Mouse (Mus musculus) neural tube, embryonic 13.5 days (tissue): ENCODE data around the gene Tmem51. TPM values are rescaled to one million over a fixed set of nuclear protein-coding genes. Genes with fewer than 3 reads are reported as not detected.
A peak's percentile ranks its signal among the peaks of the same experiment; 100 is the strongest.

ENCODE experiments used
- ATAC-seq: fragments of 200-750 bp; cut with Nextera tagmentation; 2 replicates; pipeline ENCODE4 v1.8.0; 2017; ENCODE audit warnings: low read depth, mild to moderate bottlenecking, moderate TSS enrichment, moderate library complexity
- H3K27ac ChIP-seq: fragments of 300-500 bp; sonication (generic); replicated peaks from 2 replicates; pipeline ENCODE4 v1.5.1; 2015; ENCODE audit warnings: moderate library complexity, mild to moderate bottlenecking, inconsistent platforms
- H3K27me3 ChIP-seq: fragments of 300-500 bp; sonication (generic); 2 replicates; pipeline ENCODE4 v1.6.1; 2015; ENCODE audit warnings: mild to moderate bottlenecking, inconsistent platforms
- H3K36me3 ChIP-seq: fragments of 300-500 bp; sonication (generic); 2 replicates; pipeline ENCODE4 v1.6.1; 2015; ENCODE audit warnings: mild to moderate bottlenecking, inconsistent platforms
- H3K4me1 ChIP-seq: fragments of 300-500 bp; sonication (generic); replicated peaks from 2 replicates; pipeline ENCODE4 v1.6.1; 2015; ENCODE audit warnings: inconsistent platforms
- H3K4me2 ChIP-seq: fragments of 300-500 bp; sonication (generic); 2 replicates; pipeline ENCODE4 v1.6.1; 2015; ENCODE audit warnings: inconsistent platforms, mild to moderate bottlenecking, moderate library complexity
- H3K4me3 ChIP-seq: fragments of 300-500 bp; sonication (generic); 2 replicates; pipeline ENCODE4 v1.5.1; 2015; ENCODE audit warnings: mild to moderate bottlenecking, inconsistent platforms
- H3K9ac ChIP-seq: fragments of 300-500 bp; sonication (generic); 2 replicates; pipeline ENCODE4 v1.6.1; 2015; ENCODE audit warnings: moderate library complexity, mild to moderate bottlenecking, inconsistent platforms
- H3K9me3 ChIP-seq: fragments of 300-500 bp; sonication (generic); 2 replicates; pipeline ENCODE4 v1.6.1; 2016; ENCODE audit warnings: inconsistent platforms
- WGBS: fragments of 180-500 bp; shearing (Covaris S2); methylation state at CpG from one replicate; pipeline ENCODE4 v1.1.7; 2015; 5-methylcytosine and 5-hydroxymethylcytosine counted together
- polyA plus RNA-seq: library from polyadenylated mRNA; unstranded; fragments of >200 nt; fragmentation: Nextera tagmentation; extraction: Ambion mirVana; gene quantifications from 2 replicates; pipeline ENCODE4 v1.2.1, GENCODE M21; 2015

Gene Tmem51
- polyA plus RNA-seq, 1 experiment from 2014 or later: 5.2 TPM

- WGBS: 71% methylated on average over 4 of the region's 4 CpGs
- no peak for ATAC-seq
These were observed 46.2 kb downstream of the Tmem51 start for GRCm38 (mm10) chr4:142037897-142038296.

GRCm38 (mm10) chr4:142028533-142028932 lies 55.6 kb downstream of the Tmem51 start:
- Histone ChIP-seq H3K36me3 (no peaks in the 10 kb centered on the region), H3K9ac (no peak overlapping the region), H3K4me1 (no peaks in the 10 kb centered on the region), H3K4me2 (no peak overlapping the region), H3K4me3 (no peak overlapping the region), H3K9me3 (no peaks in the 10 kb centered on the region), H3K27me3 (no peaks in the 10 kb centered on the region), H3K27ac (no peak overlapping the region)
- 84% methylated on average over 13 of the region's 13 CpGs for WGBS
- ATAC-seq: no peak

More at GRCm38 (mm10) chr4:142037897-142038296, 46.2 kb downstream of the Tmem51 start:
- Histone ChIP-seq H3K27ac (no peak overlapping the region), H3K4me1 (peaks cover 9% of the 10 kb centered on the region; the same call in 1 of the 2 replicates), H3K4me2 (no peak overlapping the region), H3K27me3 (no peaks in the 10 kb centered on the region), H3K9ac (no peak overlapping the region), H3K4me3 (no peak overlapping the region), H3K9me3 (no peaks in the 10 kb centered on the region), H3K36me3 (no peaks in the 10 kb centered on the region)

- Histone ChIP-seq H3K27ac (no peak overlapping the region), H3K36me3 (no peaks in the 10 kb centered on the region), H3K4me3 (no peak overlapping the region), H3K9ac (no peak overlapping the region), H3K4me2 (no peak overlapping the region), H3K4me1 (no peaks in the 10 kb centered on the region), H3K27me3 (no peaks in the 10 kb centered on the region), H3K9me3 (no peaks in the 10 kb centered on the region)
- 70% methylated on average over 2 of the region's 2 CpGs for WGBS
- no peak for ATAC-seq
These were observed 57.1 kb downstream of the Tmem51 start for GRCm38 (mm10) chr4:142026965-142027364.

- no peak for ATAC-seq
- H3K36me3 ChIP-seq: no peaks in the 10 kb centered on the region
- H3K4me3 ChIP-seq: no peak overlapping the region
- H3K4me2 ChIP-seq: no peak overlapping the region
- H3K4me1 ChIP-seq: no peaks in the 10 kb centered on the region
- H3K27me3 ChIP-seq: no peaks in the 10 kb centered on the region
- 92% methylated on average over 2 of the region's 2 CpGs for WGBS
- no peak overlapping the region for H3K27ac ChIP-seq
- H3K9me3 ChIP-seq: no peaks in the 10 kb centered on the region
- no peak overlapping the region for H3K9ac ChIP-seq
These were observed 59.6 kb downstream of the Tmem51 start for GRCm38 (mm10) chr4:142024536-142024935.

- H3K36me3 ChIP-seq: no peaks in the 10 kb centered on the region
- H3K9me3 ChIP-seq: no peaks in the 10 kb centered on the region
- H3K4me2 ChIP-seq: no peak overlapping the region
- no peak overlapping the region for H3K9ac ChIP-seq
- H3K4me3 ChIP-seq: no peak overlapping the region
- ATAC-seq: no peak
- H3K27ac ChIP-seq: no peak overlapping the region
- H3K4me1 ChIP-seq: no peaks in the 10 kb centered on the region
- H3K27me3 ChIP-seq: no peaks in the 10 kb centered on the region
- WGBS: 80% methylated on average over 4 of the region's 4 CpGs
These were observed 60.9 kb downstream of the Tmem51 start for GRCm38 (mm10) chr4:142023166-142023565.

- H3K4me3 ChIP-seq: no peak overlapping the region
- H3K36me3 ChIP-seq: no peaks in the 10 kb centered on the region
- peaks cover 23% of the 10 kb centered on the region for H3K4me1 ChIP-seq
- no peak overlapping the region for H3K4me2 ChIP-seq
- WGBS: 52% methylated on average over 15 of the region's 15 CpGs
- H3K27me3 ChIP-seq: peaks cover 15% of the 10 kb centered on the region; the same call in 1 of the 2 replicates
- no peak for ATAC-seq
- no peaks in the 10 kb centered on the region for H3K9me3 ChIP-seq
- H3K9ac ChIP-seq: no peak overlapping the region
- H3K27ac ChIP-seq: no peak overlapping the region
These were observed 66.4 kb downstream of the Tmem51 start for GRCm38 (mm10) chr4:142017686-142018085.

GRCm38 (mm10) chr4:142014659-142015608 lies 69.2 kb downstream of the Tmem51 start, which contains the start of gene Fhad1:
Gene Fhad1 (minus strand): TSS chr4:142015082.
- ATAC-seq: peak; percentile 85
- peak within 1 kb of the TSS; percentile 41 for H3K4me3 ChIP-seq
- 1% methylated on average over 39 of the region's 46 CpGs for WGBS
- peak within 1 kb of the TSS; percentile 68 for H3K4me2 ChIP-seq
- H3K27me3 ChIP-seq: peaks cover 15% of the 10 kb centered on the region; the same call in 1 of the 2 replicates
- H3K36me3 ChIP-seq: no peaks in the 10 kb centered on the region
- H3K4me1 ChIP-seq: peaks cover 23% of the 10 kb centered on the region
- no peak within 1 kb of the TSS for H3K27ac ChIP-seq
- H3K9me3 ChIP-seq: no peaks in the 10 kb centered on the region
- peak within 1 kb of the TSS; percentile 61 for H3K9ac ChIP-seq

- H3K4me2 ChIP-seq: no peak overlapping the region
- H3K27me3 ChIP-seq: peaks cover 10% of the 10 kb centered on the region; the same call in 1 of the 2 replicates
- WGBS: 91% methylated on average over 13 of the region's 13 CpGs
- no peaks in the 10 kb centered on the region for H3K36me3 ChIP-seq
- no peaks in the 10 kb centered on the region for H3K9me3 ChIP-seq
- H3K4me1 ChIP-seq: peaks cover 14% of the 10 kb centered on the region
- H3K9ac ChIP-seq: no peak overlapping the region
- ATAC-seq: no peak
- no peak overlapping the region for H3K4me3 ChIP-seq
- no peak overlapping the region for H3K27ac ChIP-seq
These were observed 72.9 kb downstream of the Tmem51 start for GRCm38 (mm10) chr4:142011236-142011635.

- 81% methylated on average over 7 of the region's 7 CpGs for WGBS
- peaks cover 10% of the 10 kb centered on the region for H3K4me1 ChIP-seq
- no peak overlapping the region for H3K4me3 ChIP-seq
- H3K27me3 ChIP-seq: peaks cover 8% of the 10 kb centered on the region; the same call in 1 of the 2 replicates
- no peak overlapping the region for H3K27ac ChIP-seq
- no peaks in the 10 kb centered on the region for H3K9me3 ChIP-seq
- ATAC-seq: no peak
- H3K4me2 ChIP-seq: no peak overlapping the region
- H3K36me3 ChIP-seq: no peaks in the 10 kb centered on the region
- H3K9ac ChIP-seq: no peak overlapping the region
These were observed 73.7 kb downstream of the Tmem51 start for GRCm38 (mm10) chr4:142010441-142010840.

GRCm38 (mm10) chr4:142008206-142008605 lies 75.9 kb downstream of the Tmem51 start:
- Histone ChIP-seq H3K27me3 (no peaks in the 10 kb centered on the region), H3K4me2 (no peak overlapping the region), H3K4me3 (no peak overlapping the region), H3K36me3 (no peaks in the 10 kb centered on the region), H3K9me3 (no peaks in the 10 kb centered on the region), H3K9ac (no peak overlapping the region), H3K4me1 (no peaks in the 10 kb centered on the region), H3K27ac (no peak overlapping the region)
- 59% methylated on average over 11 of the region's 11 CpGs for WGBS
- no peak for ATAC-seq

- WGBS: 52% methylated on average over 9 of the region's 9 CpGs
- H3K27ac ChIP-seq: no peak overlapping the region
These were observed 83.5 kb downstream of the Tmem51 start for GRCm38 (mm10) chr4:142000581-142000980.

GRCm38 (mm10) chr4:141999494-142000074 lies 84.5 kb downstream of the Tmem51 start:
- Histone ChIP-seq H3K27ac (no peak overlapping the region), H3K9me3 (no peaks in the 10 kb centered on the region), H3K4me1 (peaks cover 9% of the 10 kb centered on the region), H3K27me3 (no peaks in the 10 kb centered on the region), H3K4me2 (no peak overlapping the region), H3K4me3 (no peak overlapping the region), H3K36me3 (no peaks in the 10 kb centered on the region), H3K9ac (no peak overlapping the region)
- no peak for ATAC-seq
- 50% methylated on average over 7 of the region's 7 CpGs for WGBS

More at GRCm38 (mm10) chr4:142000581-142000980, 83.5 kb downstream of the Tmem51 start:
- H3K27me3 ChIP-seq: no peaks in the 10 kb centered on the region
- H3K4me3 ChIP-seq: no peak overlapping the region
- peaks cover 9% of the 10 kb centered on the region for H3K4me1 ChIP-seq
- no peak for ATAC-seq
- no peaks in the 10 kb centered on the region for H3K36me3 ChIP-seq
- no peaks in the 10 kb centered on the region for H3K9me3 ChIP-seq
- H3K4me2 ChIP-seq: no peak overlapping the region
- H3K9ac ChIP-seq: no peak overlapping the region
